8 mouse cellular contexts compared by ENCODE assay signal in the genomic region with DNA sequence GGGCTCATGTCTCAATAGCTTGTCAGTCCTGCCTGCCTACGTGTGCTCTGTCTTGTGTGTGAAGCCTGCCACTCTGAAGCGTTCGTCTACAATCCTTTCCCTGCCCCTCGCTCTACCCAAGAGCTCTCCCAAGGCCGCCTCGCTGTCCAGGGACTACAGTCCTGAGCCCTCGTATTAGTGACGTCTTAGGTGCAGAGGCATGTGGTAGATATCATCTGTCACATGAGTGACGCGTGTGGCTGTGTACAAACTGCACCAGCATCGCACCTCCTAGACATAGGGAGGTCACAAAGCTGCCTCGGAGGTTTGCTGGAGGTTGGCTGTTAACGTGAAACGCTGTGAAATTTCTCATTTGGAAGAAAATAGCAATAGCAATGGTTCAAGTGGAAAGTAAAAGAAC. TPM values are rescaled to one million over a fixed set of nuclear protein-coding genes. Genes with fewer than 3 reads are reported as not detected.
DNase-seq lines count a peak whose midpoint lies in the region; ATAC-seq and TF ChIP-seq lines count a peak whose summit lies in the region.

No protein-coding gene starts in this region.

- DNase-seq in heart, embryonic 10.5 days (ENCODE audit: low spot score): no peak
- no peak for DNase-seq in heart, postnatal 14 days
- DNase-seq in MN1 (ENCODE audit: low spot score): peak; percentile 73
- DNase-seq in forebrain, embryonic 14.5 days (ENCODE audit: low spot score): no peak
- DNase-seq in limb, embryonic 14.5 days (ENCODE audit: low spot score): no peak
- no peak for DNase-seq in thymus, adult 18-20 months
- DNase-seq in adrenal gland, postnatal 10 days: no peak

- TF ChIP-seq POLR2A in limb, embryonic 14.5 days (IDR thresholded peaks at IDR 0.05; ENCODE audit: borderline replicate concordance, extremely low read depth, insufficient read depth, insufficient read length): no peak

- intact Hi-C loops in heart, postnatal 14 days (cut with DNase I): loop anchor here (5.0 kb wide), 1 partner anchor 115 kb away; no protein-coding TSS in a partner anchor

- H3K4me1 ChIP-seq in heart, embryonic 10.5 days: peaks cover 16% of the 10 kb centered on the region
- peaks cover 3% of the 10 kb centered on the region; the same call in 1 of the 2 replicates for H3K4me1 ChIP-seq in forebrain, embryonic 14.5 days (ENCODE audit: control insufficient read depth, insufficient read depth, low read length)
- H3K4me1 ChIP-seq in limb, embryonic 14.5 days (ENCODE audit: control insufficient read depth, insufficient read depth, low read length): peaks cover 3% of the 10 kb centered on the region; the same call in 1 of the 2 replicates

- H3K4me3 ChIP-seq in heart, embryonic 10.5 days: 0 out of 2 replicates have a peak overlapping the region, but pooled peaks have one; percentile 10
- H3K4me3 ChIP-seq in forebrain, embryonic 14.5 days (ENCODE audit: low read depth, low read length): no peak overlapping the region
- H3K4me3 ChIP-seq in limb, embryonic 14.5 days (replicated peaks; ENCODE audit: low read length): no peak overlapping the region

- ATAC-seq in forebrain, embryonic 14.5 days: peak; percentile 47
- no peak for ATAC-seq in limb, embryonic 14.5 days (ENCODE audit: low FRiP score, low read depth)
- ATAC-seq in megakaryocyte, adult 5-6 weeks (ENCODE audit: poor library complexity, severe bottlenecking): no peak

- H3K9ac ChIP-seq in forebrain, embryonic 14.5 days (ENCODE audit: low read length): peak overlapping the region; percentile 43; the same call in 1 of the 2 replicates
- H3K9ac ChIP-seq in limb, embryonic 14.5 days (ENCODE audit: low read depth, low read length, severe bottlenecking): no peak overlapping the region

- 43% methylated on average over 14 of the region's 14 CpGs for WGBS in heart, embryonic 10.5 days
- WGBS in forebrain, embryonic 14.5 days: 53% methylated on average over 14 of the region's 14 CpGs
- 43% methylated on average over 14 of the region's 14 CpGs for WGBS in limb, embryonic 14.5 days

- H3K9me3 ChIP-seq in heart, embryonic 10.5 days: no peaks in the 10 kb centered on the region
- no peaks in the 10 kb centered on the region for H3K9me3 ChIP-seq in forebrain, embryonic 14.5 days (replicated peaks; ENCODE audit: control insufficient read depth, low read length)
- H3K9me3 ChIP-seq in limb, embryonic 14.5 days (ENCODE audit: control insufficient read depth, low read length): no peaks in the 10 kb centered on the region

- no peaks in the 10 kb centered on the region for H3K36me3 ChIP-seq in heart, embryonic 10.5 days
- H3K36me3 ChIP-seq in forebrain, embryonic 14.5 days (ENCODE audit: control insufficient read depth, insufficient read depth, low read length): no peaks in the 10 kb centered on the region
- no peaks in the 10 kb centered on the region for H3K36me3 ChIP-seq in limb, embryonic 14.5 days (ENCODE audit: control insufficient read depth, insufficient read depth, low read length)

- H3K27ac ChIP-seq in heart, embryonic 10.5 days: no peak overlapping the region
- H3K27ac ChIP-seq in forebrain, embryonic 14.5 days (ENCODE audit: low read depth, low read length): no peak overlapping the region
- no peak overlapping the region for H3K27ac ChIP-seq in limb, embryonic 14.5 days (replicated peaks; ENCODE audit: low read depth, low read length)

- H3K27me3 ChIP-seq in heart, embryonic 10.5 days (ENCODE audit: insufficient read depth, poor library complexity, severe bottlenecking): peaks cover 64% of the 10 kb centered on the region
- H3K27me3 ChIP-seq in forebrain, embryonic 14.5 days (replicated peaks; ENCODE audit: control insufficient read depth, insufficient read depth, low read length): no peaks in the 10 kb centered on the region
- no peaks in the 10 kb centered on the region for H3K27me3 ChIP-seq in limb, embryonic 14.5 days (ENCODE audit: control insufficient read depth, insufficient read depth, low read length)

- peak overlapping the region; percentile 42 for H3K4me2 ChIP-seq in forebrain, embryonic 14.5 days (ENCODE audit: low read length)
- peak overlapping the region; percentile 30 for H3K4me2 ChIP-seq in limb, embryonic 14.5 days (replicated peaks; ENCODE audit: low read depth, low read length, severe bottlenecking)

RNA-seq across cellular contexts. Expression of a gene that starts 11.9 kb away (rescaled TPM):
- polyA plus RNA-seq in heart, embryonic 10.5 days (2016; fragmentation: Nextera tagmentation; extraction: Ambion mirVana): 0.74 and 1.4 TPM in 2 replicates
- total RNA-seq in heart, postnatal 14 days (2021): not detected
- polyA plus RNA-seq in forebrain, embryonic 14.5 days (2014; fragmentation: Nextera tagmentation; extraction: Ambion mirVana): 44.1 and 55.9 TPM in 2 replicates
- polyA plus RNA-seq in limb, embryonic 14.5 days (2012; rRNA removed): 0.25 and 0.36 TPM in 2 replicates
- 0.19 and 0.77 TPM in 2 replicates for polyA plus RNA-seq in limb, embryonic 14.5 days (2014; fragmentation: Nextera tagmentation; extraction: Ambion mirVana)
- 0.07 and 0.11 TPM in 2 replicates for total RNA-seq in megakaryocyte, adult 5-6 weeks (2015)
- 0.18 TPM in 1 of 2 replicates, not detected in the other for total RNA-seq in megakaryocyte, adult 5-6 weeks (2017)
- 1 to 10 TPM; 2.7 to 4.6 TPM for total RNA-seq in adrenal gland, postnatal 10 days (2021)
